Mouse (Mus musculus): ENCODE data around the gene Rsrc2. TPM values are rescaled to one million over a fixed set of nuclear protein-coding genes. Genes with fewer than 3 reads are reported as not detected.

Rsrc2 gene
- polyA plus RNA-seq, 1 experiment from 2014 or later = 117 TPM

DNA sequence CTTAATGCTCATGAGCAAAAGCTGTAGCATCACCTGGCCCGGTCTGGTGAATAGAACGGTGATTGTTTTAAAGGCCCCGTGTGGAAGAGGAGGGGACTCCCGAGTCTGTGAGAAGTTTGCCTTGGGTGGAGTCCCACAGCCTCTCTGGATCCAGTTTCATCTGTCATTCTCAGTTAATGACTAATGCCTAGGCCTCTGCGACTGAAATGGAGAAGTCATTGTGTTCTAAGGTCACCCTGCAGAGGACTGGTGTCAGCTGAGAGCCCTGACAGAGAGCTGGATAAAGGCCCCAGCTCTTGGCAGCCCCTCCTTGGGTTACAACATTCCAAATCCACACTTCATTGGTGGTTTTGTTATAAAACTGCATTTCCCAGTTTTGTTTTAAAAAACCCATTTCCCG lies 54.7 kb downstream of the Rsrc2 start:
- H3K27me3 ChIP-seq (replicated peaks) = no peaks in the 10 kb centered on the region
- H3K27ac ChIP-seq (replicated peaks) = no peak overlapping the region
- H3K9me3 ChIP-seq (replicated peaks) = no peaks in the 10 kb centered on the region
- H3K4me2 ChIP-seq = no peak overlapping the region
- H3K4me3 ChIP-seq (replicated peaks) = no peak overlapping the region
- H3K36me3 ChIP-seq = peaks cover 14% of the 10 kb centered on the region
- WGBS = 67% methylated on average over 6 of the region's 6 CpGs
- H3K4me1 ChIP-seq = no peaks in the 10 kb centered on the region
- ATAC-seq (ENCODE audit: low FRiP score) = no peak
- H3K9ac ChIP-seq (replicated peaks) = no peak overlapping the region

DNA sequence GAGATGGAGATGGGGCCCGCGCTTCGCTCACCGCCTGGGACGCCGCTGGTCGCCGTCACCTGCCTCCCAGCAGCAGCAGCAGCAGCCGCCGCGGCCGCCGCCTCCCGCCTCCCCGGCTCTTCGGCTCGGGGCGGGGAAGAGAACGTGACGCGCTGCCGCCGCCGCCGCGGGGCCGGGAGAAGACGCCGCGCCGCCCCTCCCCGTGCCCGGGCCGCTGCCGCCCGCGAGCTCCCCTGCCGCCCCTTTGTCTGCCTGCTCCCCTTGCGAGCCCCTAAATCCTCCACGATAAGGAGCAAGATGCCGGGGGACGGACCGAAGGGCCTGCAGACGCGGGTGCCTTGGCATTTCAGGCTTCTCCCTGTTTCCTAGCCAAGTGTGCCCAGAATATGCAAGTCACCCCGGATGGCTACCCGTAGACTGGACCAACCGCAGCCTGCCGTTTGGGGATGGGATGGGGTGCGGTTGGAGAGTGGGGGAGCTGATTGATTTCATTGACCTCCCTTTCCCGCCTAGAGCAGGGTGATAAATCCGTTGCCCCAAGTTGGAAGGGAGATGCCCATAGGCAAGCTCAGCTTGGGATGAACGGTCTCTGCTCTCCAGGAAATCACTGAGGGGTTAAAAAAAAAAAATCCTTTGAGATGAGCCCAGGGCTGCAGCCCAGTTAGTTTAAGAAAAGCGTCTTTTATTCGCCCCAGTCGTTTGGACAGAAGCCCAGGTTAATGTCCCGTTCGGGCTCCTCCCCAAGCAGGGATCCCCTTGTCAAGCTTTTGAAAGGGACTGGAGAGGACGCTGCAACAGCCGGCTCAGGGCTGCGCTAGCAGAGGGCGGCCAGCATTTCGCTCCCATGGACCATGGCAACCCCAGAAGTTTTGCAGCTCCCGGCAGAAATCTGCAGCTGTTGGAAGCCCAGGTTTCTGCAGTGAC lies 64.7 kb downstream of the Rsrc2 start, which contains the start of gene Clip1:
Gene Clip1 (minus strand): TSS at position 398 of the 924 bp plus-strand sequence.
- under 1% methylated on average over 45 of the region's 64 CpGs for WGBS
- peak within 1 kb of the TSS; percentile 94 for H3K4me3 ChIP-seq (replicated peaks)
- H3K9me3 ChIP-seq (replicated peaks) = no peaks in the 10 kb centered on the region
- H3K36me3 ChIP-seq = no peaks in the 10 kb centered on the region
- H3K9ac ChIP-seq (replicated peaks) = peak within 1 kb of the TSS; percentile 98
- H3K4me1 ChIP-seq = peaks cover 43% of the 10 kb centered on the region
- peak within 1 kb of the TSS; percentile 99 for H3K27ac ChIP-seq (replicated peaks)
- ATAC-seq (ENCODE audit: low FRiP score) = peak; percentile 88
- H3K4me2 ChIP-seq = peak within 1 kb of the TSS; percentile 82
- H3K27me3 ChIP-seq (replicated peaks) = no peaks in the 10 kb centered on the region

DNA sequence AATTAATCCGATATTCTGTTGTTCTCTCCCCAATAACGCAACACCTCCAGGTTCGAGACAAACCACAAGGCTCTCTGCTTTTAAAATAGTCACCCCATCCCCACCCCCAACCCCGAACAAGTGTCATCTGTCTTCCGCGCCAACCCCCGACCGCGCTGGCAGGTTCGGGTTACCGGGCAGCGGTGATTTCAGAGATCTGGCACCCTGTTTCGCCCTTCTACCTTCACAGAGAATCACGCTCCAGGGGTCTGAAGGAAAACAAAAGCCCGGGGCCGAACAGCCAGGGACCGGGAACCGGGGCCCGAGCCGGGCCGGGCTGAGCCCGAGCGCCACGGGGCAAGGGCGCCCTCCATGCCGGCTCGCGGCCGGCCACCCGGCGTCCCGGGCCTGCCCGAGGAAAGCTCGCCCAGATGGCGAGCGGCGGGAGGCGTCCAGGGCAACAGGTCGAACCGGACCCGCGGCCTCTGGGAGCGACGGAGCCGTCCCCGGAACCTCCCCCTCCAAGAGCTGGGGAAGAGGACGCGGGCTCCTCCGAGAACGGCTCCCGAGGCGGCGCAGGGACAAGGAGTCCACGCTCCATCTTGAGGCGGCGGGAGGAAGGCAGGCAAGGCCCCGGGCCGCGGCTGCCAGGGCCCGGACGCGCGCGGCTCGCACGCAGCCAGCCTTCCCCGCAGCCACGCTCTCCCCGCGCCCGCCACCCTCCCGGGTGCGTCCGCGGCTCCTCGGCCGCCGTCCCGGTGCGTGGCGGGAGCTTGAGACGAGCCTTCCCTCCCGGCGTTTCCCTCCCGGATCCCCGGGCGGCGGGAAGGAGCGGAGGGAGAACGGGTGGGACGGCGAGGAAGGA lies 65.6 kb downstream of the Rsrc2 start:
- H3K4me2 ChIP-seq = peak overlapping the region; percentile 82
- ATAC-seq (ENCODE audit: low FRiP score) = peak; percentile 78
- WGBS = under 1% methylated on average over 78 of the region's 92 CpGs

DNA sequence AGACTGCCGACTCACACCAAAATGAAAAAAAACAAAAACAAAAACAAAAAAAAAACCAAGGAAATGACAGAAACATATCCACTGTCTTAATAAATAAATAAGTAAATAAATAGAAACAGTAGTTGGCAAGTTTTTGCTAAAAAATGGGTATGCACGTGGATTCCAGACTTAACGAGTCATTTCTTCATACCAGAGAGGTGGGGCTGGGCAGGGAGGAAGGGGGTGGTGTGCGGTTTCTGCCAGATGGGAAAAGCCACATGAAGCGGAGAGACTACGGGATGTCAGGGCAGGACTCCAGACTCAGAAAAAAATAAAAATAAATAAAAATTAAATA lies 66.2 kb downstream of the Rsrc2 start:
- WGBS = 2% methylated on average over 6 of the region's 6 CpGs
- Histone ChIP-seq H3K9ac (replicated peaks) (peak overlapping the region; percentile 98), H3K4me2 (peak overlapping the region; percentile 82), H3K27ac (replicated peaks) (peak overlapping the region; percentile 99), H3K36me3 (no peaks in the 10 kb centered on the region), H3K4me3 (replicated peaks) (peak overlapping the region; percentile 94), H3K9me3 (replicated peaks) (no peaks in the 10 kb centered on the region), H3K4me1 (peaks cover 44% of the 10 kb centered on the region), H3K27me3 (replicated peaks) (no peaks in the 10 kb centered on the region)
- no peak for ATAC-seq (ENCODE audit: low FRiP score)

More for the DNA sequence above, 65.6 kb downstream of the Rsrc2 start:
- H3K9me3 ChIP-seq (replicated peaks) = no peaks in the 10 kb centered on the region
- H3K27me3 ChIP-seq (replicated peaks) = no peaks in the 10 kb centered on the region
- H3K36me3 ChIP-seq = no peaks in the 10 kb centered on the region
- peak overlapping the region; percentile 98 for H3K9ac ChIP-seq (replicated peaks)
- peak overlapping the region; percentile 99 for H3K27ac ChIP-seq (replicated peaks)
- peaks cover 44% of the 10 kb centered on the region for H3K4me1 ChIP-seq
- H3K4me3 ChIP-seq (replicated peaks) = peak overlapping the region; percentile 94

DNA sequence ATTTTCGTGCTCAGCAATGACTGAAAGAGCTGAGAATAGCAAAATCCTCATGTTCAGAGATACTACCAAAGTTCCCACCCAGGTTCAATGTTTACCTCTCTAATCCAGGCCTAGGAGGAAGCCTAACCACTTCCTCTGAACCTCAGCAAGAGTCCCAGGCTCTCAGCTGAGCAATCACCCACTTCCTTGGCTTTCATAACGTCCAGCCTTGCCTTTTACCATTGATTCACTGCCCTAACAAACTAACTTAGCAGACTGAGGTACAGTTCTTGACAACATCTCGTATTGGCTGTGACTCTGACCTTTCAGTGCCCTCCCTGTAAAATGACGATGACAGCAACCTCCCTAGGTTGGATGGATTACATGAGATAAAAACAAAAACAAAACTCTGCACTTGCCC lies 66.8 kb downstream of the Rsrc2 start:
- Histone ChIP-seq H3K27ac (replicated peaks) (peak overlapping the region; percentile 99), H3K4me2 (peak overlapping the region; percentile 82), H3K36me3 (no peaks in the 10 kb centered on the region), H3K9me3 (replicated peaks) (no peaks in the 10 kb centered on the region), H3K4me3 (replicated peaks) (peak overlapping the region; percentile 94), H3K27me3 (replicated peaks) (no peaks in the 10 kb centered on the region), H3K9ac (replicated peaks) (peak overlapping the region; percentile 98), H3K4me1 (peaks cover 44% of the 10 kb centered on the region)
- no peak for ATAC-seq (ENCODE audit: low FRiP score)
- WGBS = 30% methylated on average over 4 of the region's 4 CpGs

DNA sequence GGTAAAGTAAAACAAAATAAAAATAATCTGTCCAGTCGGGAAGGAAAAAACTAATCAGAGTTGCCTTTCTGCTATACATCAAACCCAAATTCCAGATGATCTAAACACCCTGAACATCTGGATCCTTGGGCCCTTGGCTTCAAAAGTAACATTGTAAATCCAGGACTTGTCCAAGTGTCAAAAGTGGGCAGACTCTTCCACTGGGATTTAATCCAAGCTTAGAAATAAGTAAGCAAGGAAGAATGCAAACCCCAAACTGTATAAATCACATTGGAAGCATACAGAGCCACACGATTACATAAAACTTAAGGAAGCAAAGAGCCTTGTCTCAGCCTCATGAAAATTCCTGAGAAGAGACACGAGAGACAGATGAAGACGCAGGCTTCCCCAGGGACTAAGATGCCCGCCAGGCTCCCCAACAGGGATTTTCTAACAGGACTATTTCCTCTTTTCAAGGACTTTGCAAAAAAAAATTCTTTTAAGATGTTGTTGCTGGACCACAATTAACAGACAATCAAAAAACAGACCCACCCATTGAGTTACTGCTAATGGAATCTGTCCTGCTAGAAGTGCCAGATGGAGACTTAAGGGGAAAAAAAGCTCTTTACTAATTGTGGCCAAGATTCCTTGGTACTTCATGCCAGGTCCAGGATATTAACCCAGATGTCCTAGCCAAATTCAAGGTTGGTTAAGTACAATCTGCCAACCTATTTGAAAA lies 69.5 kb downstream of the Rsrc2 start:
- no peaks in the 10 kb centered on the region for H3K9me3 ChIP-seq (replicated peaks)
- H3K4me2 ChIP-seq = no peak overlapping the region
- H3K4me1 ChIP-seq = peaks cover 41% of the 10 kb centered on the region
- H3K36me3 ChIP-seq = no peaks in the 10 kb centered on the region
- ATAC-seq (ENCODE audit: low FRiP score) = no peak
- peak overlapping the region; percentile 25; the same call in 1 of the 2 replicates for H3K27ac ChIP-seq (replicated peaks)
- H3K4me3 ChIP-seq (replicated peaks) = no peak overlapping the region
- 32% methylated on average over 5 of the region's 5 CpGs for WGBS
- H3K27me3 ChIP-seq (replicated peaks) = no peaks in the 10 kb centered on the region
- no peak overlapping the region for H3K9ac ChIP-seq (replicated peaks)

- no peak for ATAC-seq (ENCODE audit: low FRiP score)
- H3K4me3 ChIP-seq (replicated peaks) = no peak overlapping the region
- H3K27me3 ChIP-seq (replicated peaks) = no peaks in the 10 kb centered on the region
- H3K36me3 ChIP-seq = no peaks in the 10 kb centered on the region
- H3K4me1 ChIP-seq = peaks cover 41% of the 10 kb centered on the region
- no peak overlapping the region for H3K9ac ChIP-seq (replicated peaks)
- H3K9me3 ChIP-seq (replicated peaks) = no peaks in the 10 kb centered on the region
- WGBS = 69% methylated on average over 3 of the region's 3 CpGs
- H3K27ac ChIP-seq (replicated peaks) = no peak overlapping the region
- no peak overlapping the region for H3K4me2 ChIP-seq
Observed at GRCm38 (mm10) chr5:123679106-123679505, 70.1 kb downstream of the Rsrc2 start.

Other genes with a start within 250 kb of the Rsrc2 start
- 1.0 and 1.1 TPM in 2 replicates for gene B3gnt4, start 239.0 kb downstream of the Rsrc2 start, polyA plus RNA-seq (2015; fragmentation: Nextera tagmentation; extraction: Ambion mirVana)
- gene Diablo, start 225.2 kb downstream of the Rsrc2 start, polyA plus RNA-seq (2015; fragmentation: Nextera tagmentation; extraction: Ambion mirVana) = 104 and 108 TPM in 2 replicates
- gene Gm49027, start 223.9 kb downstream of the Rsrc2 start, polyA plus RNA-seq (2015; fragmentation: Nextera tagmentation; extraction: Ambion mirVana) = 8.3 and 8.9 TPM in 2 replicates
- 38.6 and 39.0 TPM in 2 replicates for gene Vps33a, start 176.4 kb downstream of the Rsrc2 start, polyA plus RNA-seq (2015; fragmentation: Nextera tagmentation; extraction: Ambion mirVana)
- 72.1 and 81.1 TPM in 2 replicates for gene Clip1, start 64.8 kb downstream of the Rsrc2 start, polyA plus RNA-seq (2015; fragmentation: Nextera tagmentation; extraction: Ambion mirVana)
- 57.0 and 65.8 TPM in 2 replicates for gene Zcchc8, start 28.3 kb downstream of the Rsrc2 start, polyA plus RNA-seq (2015; fragmentation: Nextera tagmentation; extraction: Ambion mirVana)
- 4.7 and 9.1 TPM in 2 replicates for gene Kntc1, start 302 bp upstream of the Rsrc2 start, polyA plus RNA-seq (2015; fragmentation: Nextera tagmentation; extraction: Ambion mirVana)
- gene Hcar2, start 116.1 kb upstream of the Rsrc2 start, polyA plus RNA-seq (2015; fragmentation: Nextera tagmentation; extraction: Ambion mirVana) = 0.13 TPM in 1 of 2 replicates, not detected in the other
- gene Hcar1, start 130.6 kb upstream of the Rsrc2 start, polyA plus RNA-seq (2015; fragmentation: Nextera tagmentation; extraction: Ambion mirVana) = 0.49 and 0.65 TPM in 2 replicates
- 120 and 123 TPM in 2 replicates for gene Denr, start 157.8 kb upstream of the Rsrc2 start, polyA plus RNA-seq (2015; fragmentation: Nextera tagmentation; extraction: Ambion mirVana)
- gene Gm43518, start 178.0 kb upstream of the Rsrc2 start, polyA plus RNA-seq (2015; fragmentation: Nextera tagmentation; extraction: Ambion mirVana) = 4.3 and 5.9 TPM in 2 replicates
- 5.0 and 6.6 TPM in 2 replicates for gene Ccdc62, start 181.3 kb upstream of the Rsrc2 start, polyA plus RNA-seq (2015; fragmentation: Nextera tagmentation; extraction: Ambion mirVana)
- gene Hip1r, start 224.2 kb upstream of the Rsrc2 start, polyA plus RNA-seq (2015; fragmentation: Nextera tagmentation; extraction: Ambion mirVana) = 24.1 and 31.0 TPM in 2 replicates

All from neural tube, embryonic 15.5 days (tissue).